Mouse (Mus musculus) 3T3-L1 (cell line): Measurements from ENCODE around the gene Scn1b.

Experiments
- DNase-seq: peaks from one replicate; pipeline ENCODE4 v3.0.0-alpha.2; 2015; ENCODE audit warnings: low read depth, low spot score

Scn1b gene

DNA sequence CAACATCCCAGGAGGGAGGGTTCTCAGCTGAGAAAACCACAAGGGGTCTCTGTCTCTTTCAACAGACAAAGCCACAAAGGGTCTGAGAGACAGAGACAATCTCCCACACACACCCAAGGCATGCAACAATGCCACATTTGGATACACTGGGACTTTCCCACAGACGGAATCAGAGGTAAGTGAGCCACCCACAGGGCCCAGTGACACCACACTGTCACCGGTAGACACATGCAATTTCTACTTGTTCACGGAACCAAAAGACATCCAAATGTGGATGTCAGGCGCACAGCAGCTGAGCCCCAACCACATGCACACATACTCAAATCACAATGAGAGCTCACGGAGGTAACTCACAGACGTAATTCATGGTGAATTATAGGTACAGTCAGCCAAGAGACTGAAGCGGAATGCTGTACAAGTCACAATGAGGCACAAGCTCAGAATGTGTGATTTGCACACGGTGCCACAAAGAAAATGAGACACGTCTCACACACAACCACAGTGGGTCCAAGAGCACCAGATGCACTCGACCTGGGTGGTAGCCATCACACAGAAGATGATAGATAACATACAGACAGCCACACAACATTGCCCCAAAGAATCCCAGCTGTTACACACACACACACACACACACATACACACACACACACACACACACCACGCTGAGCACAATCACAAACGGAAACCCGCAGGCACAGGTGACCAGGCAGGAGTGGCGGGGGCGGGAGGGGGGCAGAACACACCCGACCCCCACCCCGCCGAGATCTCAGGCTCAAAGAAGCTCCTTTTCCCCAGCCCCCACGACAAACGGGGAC is 23.2 kb upstream of the Scn1b start:
- DNase-seq = peak; percentile 43

DNA sequence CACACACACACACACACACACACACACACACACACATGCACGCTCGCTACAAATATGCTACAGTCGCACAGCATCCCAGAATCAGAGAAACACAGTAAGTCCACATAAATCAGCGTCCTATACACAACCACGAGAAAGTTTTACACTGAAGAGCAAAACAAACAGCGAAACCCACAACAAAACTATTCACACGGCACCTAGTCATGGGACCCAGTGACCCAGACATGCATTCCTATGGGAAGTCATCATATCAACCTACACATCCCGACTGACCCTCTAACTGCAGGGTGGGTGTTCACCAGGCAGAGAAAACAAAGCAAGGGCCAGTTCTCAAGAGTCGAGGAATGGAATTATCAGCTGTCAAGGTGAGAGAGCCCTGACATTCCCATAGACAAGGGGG is 22.5 kb upstream of the Scn1b start:
- DNase-seq = peak; percentile 53

DNA sequence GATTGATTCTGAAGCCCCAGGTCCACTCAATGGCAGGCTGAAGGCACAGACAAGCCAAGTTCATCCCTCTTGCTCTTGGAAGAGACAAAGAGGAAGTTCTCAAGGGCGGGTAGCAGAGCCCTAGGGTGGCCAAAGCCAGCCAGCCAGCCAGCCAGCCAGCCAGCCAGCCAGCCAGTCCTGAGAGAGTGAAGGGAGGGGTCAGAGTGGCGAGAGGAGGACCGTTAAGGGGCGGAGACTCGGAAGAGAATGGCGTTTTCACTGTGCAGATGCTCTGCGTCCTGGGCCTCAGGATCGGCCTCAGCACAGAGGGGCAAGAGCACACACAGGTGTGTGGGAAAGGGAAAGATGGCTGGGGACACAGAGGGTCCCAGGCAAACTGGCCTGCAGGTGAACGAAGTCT is 22.0 kb upstream of the Scn1b start:
- DNase-seq = peak; percentile 80

DNA sequence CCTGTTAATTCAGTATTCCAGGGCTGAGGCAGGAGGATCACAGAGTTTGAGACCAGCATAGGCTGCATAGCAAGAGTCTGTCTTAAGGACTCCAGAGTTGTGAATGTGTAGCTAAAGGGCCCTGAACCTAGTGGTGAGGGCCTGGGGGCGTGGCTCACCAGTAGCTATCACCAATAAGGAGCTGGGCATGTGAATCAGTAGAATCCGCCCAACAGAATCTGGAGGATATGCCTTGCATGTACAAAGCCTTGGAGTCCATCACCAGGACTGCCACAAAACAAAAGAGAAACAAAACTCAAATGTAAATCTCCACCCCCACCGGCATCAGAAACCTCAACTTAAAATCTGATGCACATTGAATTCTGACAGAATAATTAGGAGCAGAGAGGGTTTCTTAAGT is 21.3 kb upstream of the Scn1b start:
- peak; percentile 78 for DNase-seq

DNA sequence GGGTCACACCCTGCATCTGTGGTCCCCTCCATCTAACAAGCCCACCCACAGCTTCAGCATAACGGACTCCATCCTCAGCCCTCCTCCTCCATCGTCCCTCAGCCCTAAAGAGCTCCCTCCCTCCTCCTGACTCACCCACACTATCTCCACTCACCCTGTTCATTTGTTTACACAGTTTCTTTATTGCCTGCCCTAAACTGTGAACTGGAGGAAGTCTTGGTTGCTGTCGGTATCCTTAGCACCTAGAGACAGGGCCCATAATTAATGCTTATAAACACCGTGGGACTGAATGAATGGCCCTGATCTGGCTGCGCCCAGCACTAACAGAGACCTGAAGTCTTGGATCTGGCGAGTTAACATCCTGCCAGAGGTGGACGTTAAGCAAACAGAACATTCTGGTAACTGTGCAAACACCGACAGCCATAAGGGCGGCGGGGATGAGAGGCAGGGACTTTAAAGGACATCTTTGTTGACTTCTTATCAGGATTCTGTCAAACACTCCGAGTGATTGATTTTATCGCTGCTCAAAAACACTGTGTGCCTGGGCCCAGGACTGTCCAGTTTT is 18.9 kb upstream of the Scn1b start:
- DNase-seq = no peak

DNA sequence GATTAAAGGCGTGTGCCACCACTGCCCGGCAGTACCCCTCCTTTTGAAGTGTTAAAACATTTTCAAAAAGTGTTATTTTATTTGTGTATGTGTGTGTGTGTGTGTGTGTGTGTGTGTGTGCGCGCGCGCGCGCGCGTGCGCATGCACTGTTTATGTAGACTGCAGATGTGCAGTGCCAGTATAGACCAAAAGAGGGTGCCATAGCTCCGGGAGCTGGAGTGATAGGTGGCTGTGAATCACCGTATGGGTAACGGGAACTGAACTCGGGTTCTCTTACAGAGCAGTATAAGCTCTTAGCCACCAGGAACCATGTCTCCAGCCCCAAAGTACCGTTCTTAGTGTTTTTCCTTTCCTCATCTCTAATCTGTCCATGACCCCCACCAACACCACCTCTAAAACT is 18.1 kb upstream of the Scn1b start:
- DNase-seq = no peak

DNA sequence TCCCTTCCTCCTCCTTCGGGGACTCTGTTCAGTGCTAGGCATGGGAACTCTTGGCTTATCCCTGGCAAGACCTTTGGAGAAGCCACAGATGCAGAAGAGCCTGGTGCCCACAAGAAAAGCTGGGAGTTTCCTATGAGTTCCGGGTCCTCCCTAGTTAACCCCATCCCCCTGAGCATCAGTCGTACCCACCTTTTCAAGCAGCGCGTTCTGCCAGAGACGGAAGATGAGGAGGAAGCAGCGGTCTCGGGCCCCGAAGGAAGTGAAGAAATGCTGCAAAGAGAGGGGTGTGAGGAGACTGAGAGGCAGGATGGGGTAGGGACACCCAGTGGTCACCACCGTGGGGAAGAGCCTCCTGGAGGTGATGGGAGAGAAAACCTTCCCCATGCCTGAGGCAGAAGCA is 14.1 kb upstream of the Scn1b start:
- DNase-seq = no peak

DNA sequence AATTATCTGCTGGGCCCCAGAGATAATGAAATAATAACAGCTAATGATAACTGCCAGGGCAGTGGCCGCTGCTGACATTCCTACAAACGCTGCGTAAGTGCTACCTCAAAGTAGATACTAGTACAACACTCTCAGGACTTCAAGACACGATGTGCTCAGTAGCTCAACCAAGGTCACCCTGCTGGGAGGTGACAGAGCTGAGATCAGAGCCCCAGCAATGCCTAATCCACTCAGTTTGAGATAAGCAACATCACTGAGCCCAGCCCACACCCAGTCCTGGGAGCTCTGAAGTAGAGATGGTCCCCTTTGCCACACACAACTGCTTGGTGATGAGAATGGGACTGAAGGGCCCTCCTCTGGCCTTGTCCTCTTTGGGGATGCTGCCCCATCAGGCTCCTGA is 13.5 kb upstream of the Scn1b start:
- DNase-seq = no peak

DNA sequence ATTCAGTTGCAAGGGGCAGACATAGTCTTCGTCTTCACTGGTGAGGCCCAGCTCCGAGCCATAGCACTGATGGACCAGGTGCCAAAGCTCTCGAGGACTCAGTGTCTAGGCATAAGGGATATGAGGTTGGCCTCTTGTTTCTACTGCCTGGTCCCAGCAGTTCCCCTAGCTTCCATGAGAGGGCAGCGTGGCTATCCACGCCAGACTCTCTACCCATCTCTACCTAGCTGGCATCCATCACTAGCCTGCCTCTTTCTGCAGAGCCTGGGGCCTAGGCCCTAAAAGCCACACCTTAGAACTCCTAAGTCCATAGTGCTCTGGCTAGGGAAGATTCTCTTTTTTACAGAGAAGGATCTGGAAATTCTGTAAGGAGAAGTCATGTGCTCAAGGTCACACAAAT is 13.0 kb upstream of the Scn1b start:
- DNase-seq = peak; percentile 53

DNA sequence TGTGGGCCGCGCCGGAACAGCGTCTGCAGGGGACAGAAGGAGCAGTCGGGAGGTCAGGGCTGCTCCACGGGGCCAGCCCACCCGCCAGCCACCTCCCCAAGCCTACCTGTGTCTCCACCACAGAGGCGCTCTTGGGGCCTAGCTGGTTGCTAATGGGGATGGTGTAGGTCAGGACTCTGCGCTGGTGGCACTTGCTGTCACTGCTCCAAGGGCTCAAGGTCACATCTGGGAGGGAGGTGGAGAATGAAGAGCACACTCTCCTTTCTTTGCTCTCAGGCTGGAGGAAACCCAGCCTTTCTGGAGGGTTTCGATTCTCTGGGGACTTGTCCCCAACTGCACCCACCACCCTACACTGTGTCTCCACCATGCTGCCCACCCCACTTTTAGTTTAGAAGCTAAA is 8.9 kb upstream of the Scn1b start:
- no peak for DNase-seq

DNA sequence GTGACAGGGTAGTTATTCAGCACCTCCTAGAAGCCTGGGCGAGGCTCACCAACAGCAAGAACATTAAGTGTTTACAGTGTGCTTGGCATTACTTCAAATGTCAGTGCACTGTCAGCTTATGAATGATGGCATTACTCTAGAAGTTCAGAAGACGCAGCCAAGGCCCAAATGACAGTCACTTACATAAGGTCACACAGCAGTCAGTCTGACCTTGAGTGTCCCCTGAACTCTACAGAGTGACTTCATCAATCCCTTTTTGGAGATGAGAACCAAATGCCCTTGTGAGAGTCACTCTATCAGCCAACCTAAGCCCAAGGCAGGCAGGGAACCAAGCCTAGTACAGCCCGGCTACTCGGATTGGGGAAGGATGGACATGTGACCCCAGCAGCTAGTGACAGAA is 5.1 kb upstream of the Scn1b start:
- no peak for DNase-seq

DNA sequence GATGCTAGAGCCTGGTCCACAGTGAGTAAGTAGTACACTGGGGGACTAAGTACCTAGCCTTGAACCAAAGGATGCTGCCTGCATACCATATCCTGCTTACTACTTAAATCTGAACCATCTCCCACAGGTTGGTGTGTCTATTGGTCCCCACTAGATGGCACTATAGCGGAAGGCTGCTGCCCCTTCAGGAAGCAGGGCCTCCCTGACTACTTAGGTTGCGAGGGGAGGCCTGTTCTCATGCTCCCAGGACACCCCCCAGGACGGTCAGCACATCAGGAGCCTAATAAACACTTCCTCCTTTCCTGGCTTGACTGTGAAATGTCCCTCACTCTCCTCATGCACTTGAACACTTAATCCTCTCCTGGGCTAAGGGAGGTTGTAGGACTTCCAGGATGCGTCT is 4.0 kb upstream of the Scn1b start:
- peak; percentile 72 for DNase-seq

DNA sequence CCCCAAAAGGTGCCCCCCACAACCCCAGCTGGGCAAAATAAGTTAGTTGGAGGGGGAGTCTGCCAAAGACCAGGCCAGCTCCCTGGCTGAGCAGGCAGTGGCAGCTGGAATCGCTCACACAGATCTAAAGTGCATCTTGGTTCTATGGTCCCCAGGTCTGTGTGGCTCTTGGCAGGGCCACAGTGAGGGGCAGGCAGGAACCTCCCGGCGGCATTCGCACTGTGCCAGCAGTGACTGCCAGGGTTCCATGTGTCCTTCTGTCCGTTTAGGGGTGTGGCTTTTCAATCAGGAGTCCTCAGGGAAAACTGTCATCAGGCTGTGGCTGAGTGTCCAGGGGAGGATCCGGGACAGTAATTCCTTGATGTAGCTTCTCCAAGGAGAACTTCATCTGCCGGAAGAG is 3.4 kb upstream of the Scn1b start:
- DNase-seq = no peak

DNA sequence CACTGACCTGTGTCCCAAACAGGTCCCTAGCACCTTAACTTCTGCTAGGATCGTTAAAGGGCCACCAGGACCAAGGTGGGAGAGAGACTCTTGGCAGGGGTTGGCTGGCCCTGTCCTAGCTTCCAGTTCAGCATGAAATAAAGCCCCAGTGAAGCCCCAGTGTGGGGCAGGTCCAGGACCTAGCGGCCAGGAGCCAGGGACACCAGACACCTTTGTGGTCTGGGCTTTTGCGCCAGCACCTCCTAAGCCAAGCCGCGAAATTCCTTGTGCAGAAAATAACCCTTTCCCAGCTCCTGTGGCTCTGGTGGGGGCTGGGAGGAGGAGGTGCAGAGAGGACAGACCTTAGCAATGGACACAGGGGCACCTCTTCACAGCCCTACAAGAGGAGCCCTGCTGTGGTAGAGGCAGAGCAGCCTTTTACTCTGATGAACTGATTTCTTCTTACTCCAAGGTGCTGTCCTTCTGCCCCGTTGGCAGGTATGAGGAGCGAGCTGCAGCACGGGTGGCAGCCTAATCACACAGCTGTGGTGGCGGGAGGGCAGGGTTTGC is 1.4 kb upstream of the Scn1b start:
- no peak for DNase-seq

DNA sequence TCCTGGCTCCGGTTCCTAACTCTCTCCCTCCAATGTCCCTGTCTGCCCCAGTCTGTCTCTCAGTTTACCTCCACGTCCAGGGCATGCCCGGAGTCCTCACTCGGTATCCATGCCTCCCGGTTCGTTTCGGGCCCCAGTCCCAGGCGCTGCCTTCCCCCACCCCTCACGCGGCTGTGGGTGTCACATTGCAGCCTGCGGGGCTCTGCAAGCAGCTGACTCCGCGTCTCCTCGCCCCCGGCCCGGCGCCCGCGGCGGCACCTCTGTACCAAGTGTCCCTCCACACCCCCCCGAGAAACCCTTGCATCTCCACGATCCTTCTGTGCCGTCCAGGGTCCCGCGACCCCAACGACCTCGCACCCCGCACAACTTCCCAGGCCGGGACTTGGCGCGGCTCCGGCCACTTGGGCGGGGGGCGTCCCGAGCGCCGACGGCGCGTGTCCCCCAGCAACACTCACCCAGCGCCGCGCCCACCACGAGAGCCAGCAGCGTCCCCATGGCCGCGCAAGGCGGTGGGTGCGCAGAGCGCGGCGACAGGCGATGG is 522 bp downstream of the Scn1b start:
- no peak for DNase-seq

DNA sequence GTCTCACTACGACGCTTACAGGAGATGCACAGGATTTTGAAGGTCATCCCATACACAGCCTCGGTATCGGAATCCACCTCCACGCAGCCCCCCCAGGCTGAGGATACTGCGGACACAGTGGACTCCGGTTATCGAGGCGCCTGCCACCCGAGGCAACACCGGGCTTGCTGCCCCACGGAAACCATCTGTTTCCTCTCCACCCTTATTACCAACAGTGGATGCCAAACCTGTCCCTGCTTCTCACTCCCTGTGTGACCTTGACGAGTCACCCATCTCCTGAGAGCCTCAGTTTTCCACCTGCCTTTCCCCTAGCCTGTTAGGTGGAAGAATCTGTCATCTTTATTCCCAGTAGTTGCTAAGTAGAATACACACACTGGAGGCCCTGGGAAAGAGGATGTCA is 1.7 kb downstream of the Scn1b start:
- no peak for DNase-seq

DNA sequence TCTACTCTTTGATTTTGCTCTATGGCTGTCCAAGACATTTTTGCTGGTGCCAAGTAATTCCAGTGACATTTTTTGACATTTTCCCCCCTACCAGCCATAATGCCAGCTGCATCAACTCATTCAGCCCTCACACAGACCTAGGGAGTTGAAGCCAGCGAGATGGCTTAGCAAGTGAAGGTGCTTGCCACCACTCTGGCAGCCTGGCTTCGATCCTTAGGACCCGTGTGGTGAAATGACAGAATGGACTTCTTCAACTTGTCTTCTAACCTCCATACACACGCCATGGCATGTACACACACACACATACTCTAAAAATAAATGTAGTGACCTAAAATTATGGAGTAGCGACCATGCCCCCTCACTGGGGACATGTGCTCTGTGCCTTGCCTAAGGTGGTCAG is 2.4 kb downstream of the Scn1b start:
- no peak for DNase-seq

DNA sequence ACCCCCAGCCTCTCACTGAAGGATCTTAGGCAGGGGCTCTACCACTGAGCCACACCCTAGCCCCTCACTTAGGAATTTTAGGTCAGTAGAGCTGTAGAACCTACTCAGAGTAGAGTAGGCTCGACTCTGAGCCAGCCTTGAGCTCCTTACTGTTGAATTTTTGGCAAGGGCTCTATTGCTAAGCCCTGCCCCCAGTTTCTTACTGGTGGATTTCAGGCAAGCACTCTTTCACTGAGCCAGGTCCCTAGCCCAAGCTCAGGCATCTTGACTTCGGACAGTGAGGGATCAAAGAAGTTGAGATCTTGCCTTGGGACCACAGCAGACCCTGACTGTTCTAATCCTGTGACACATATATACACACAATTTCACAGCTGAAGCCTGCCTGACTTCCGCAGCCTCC is 3.1 kb downstream of the Scn1b start:
- no peak for DNase-seq

DNA sequence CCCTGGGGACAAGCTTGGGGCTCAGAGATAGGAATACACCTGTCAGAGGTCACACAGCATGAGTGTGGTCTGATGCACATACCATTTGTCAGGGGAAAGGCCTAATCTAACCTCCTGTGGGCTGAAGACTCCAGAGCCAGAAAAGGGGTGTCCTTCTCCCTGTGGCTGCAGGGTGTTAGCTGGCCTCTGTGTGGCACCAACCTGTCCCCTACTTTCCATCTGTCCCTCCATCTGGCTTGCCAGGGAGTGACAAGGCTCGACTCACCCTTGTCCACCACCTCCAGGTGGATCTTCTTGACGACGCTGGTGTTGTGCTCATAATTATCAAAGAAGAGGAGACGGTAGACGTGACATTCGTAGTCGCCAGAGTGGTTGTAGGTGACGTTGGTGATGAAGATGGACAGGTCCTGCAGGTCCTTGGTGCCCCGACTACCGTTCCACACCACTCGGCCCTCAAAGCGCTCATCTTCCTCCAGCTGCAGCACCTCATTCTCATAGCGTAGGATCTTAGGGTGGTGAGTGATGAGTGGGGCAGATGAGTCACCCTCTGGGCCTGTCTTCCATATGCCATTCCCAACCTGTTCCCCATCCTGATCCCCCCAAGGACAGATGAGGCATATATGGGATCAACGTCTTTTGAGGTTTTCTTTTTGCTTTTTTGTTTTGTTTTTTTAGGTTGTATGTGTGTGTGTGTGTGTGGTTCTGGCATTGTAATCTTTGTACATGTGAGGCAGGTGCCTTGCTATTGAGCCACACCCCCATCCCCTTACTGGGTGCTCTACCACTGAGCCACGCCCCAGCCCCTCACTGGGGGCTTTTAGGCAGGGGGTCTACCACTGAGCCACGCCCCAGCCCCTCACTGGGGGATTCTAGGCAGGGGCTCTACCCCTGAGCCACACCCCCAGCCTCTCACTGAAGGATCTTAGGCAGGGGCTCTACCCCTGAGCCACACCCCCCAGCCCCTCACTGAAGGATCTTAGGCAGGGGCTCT is 3.9 kb downstream of the Scn1b start:
- DNase-seq = no peak

DNA sequence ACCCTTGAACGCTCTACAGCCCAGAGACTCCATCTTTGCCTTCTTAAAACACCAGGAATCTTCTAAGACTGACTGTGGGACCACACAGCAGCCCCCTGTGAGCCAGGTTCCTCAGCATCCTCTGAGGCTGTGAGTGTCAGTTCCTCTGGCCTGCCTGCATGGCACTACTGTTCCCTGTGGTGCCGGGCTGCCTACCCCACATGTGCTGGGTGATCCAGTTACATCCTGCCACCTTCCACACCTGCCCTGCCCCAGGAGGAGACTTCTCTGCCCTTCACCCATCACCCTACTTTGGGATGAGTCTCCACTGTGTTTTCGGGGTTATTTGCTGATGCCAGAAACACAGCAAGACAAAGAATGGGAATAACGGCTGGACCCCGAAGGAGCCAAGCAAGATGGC is 7.2 kb downstream of the Scn1b start:
- no peak for DNase-seq

DNA sequence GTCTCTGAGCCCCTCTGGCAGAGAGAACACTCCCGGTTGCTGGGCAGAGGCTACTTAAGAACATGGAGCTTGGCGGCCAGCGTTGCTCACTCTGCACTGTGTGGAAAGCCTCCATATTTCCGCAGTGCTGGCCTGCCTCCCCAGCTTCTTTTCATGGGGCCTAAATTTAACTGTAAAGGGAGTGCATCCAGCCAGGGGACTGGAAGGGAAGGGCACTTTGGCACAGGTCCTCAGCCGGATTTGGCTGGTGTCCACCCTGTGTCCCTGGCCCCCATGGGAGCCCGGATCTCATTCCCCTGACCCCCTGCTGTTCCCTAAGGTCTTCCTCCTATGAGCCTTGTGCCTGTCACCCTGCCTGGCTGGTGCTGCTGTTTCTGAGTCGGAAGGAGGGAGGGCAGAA is 8.3 kb downstream of the Scn1b start:
- no peak for DNase-seq

DNA sequence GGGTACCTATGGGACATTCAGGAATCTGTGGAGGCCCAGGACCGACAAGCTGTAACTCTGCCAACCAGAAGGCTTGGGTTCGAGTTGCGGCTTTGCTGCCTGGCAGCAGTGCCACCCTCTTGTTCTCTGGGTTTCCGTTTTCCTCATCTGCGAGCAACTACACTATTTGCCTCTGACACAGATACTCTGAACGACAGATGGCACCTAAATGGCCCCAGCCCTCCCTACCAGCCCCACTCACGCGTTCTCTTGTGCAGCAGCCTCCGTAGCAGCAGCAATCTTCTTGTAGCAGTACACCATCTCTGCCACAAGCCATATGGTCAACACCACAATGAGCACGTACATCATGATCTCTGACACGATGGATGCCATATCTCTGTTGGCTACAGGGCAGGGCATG is 9.3 kb downstream of the Scn1b start:
- no peak for DNase-seq
